In genomic region chr9:58157838-58158237, GRCm38 (mm10) we compare ENCODE assay signal across 9 mouse cellular contexts. TPM values are rescaled to one million over a fixed set of nuclear protein-coding genes. Genes with fewer than 3 reads are reported as not detected.
A peak's percentile ranks its signal among the peaks of the same experiment; 100 is the strongest.
DNase-seq lines count a peak whose midpoint lies in the region; ATAC-seq and TF ChIP-seq lines count a peak whose summit lies in the region.
"Had no signal": no experiment of that assay in that cellular context is flagged by ENCODE, and none has a peak within 500 bp of the region (broad histone marks: within the 10 kb centered on the region; RNA-seq: fewer than 3 reads in every experiment).

No protein-coding gene starts in this region.

- H3K27me3 ChIP-seq in kidney, postnatal 0 days (ENCODE audit: insufficient read depth, low read length), result no peaks in the 10 kb centered on the region
- 0 out of 2 replicates have a peak, but pooled peaks cover 5% of the 10 kb centered on the region for H3K27me3 ChIP-seq in embryonic facial prominence, embryonic 10.5 days (replicated peaks; ENCODE audit: low read depth, poor library complexity, severe bottlenecking)
- H3K27me3 ChIP-seq in hindbrain, embryonic 13.5 days, result peaks cover 10% of the 10 kb centered on the region; the same call in 1 of the 2 replicates
- no peaks in the 10 kb centered on the region for H3K27me3 ChIP-seq in neural tube, embryonic 11.5 days (ENCODE audit: control insufficient read depth, insufficient read depth, low read length)

- no peaks in the 10 kb centered on the region for H3K9me3 ChIP-seq in kidney, postnatal 0 days (replicated peaks; ENCODE audit: low read length)
- no peaks in the 10 kb centered on the region for H3K9me3 ChIP-seq in embryonic facial prominence, embryonic 10.5 days
- no peaks in the 10 kb centered on the region for H3K9me3 ChIP-seq in hindbrain, embryonic 13.5 days
- H3K9me3 ChIP-seq in neural tube, embryonic 11.5 days (ENCODE audit: control insufficient read depth, low read length), result no peaks in the 10 kb centered on the region

- intact Hi-C loops in left cerebral cortex, postnatal 36 days (cut with DNase I), result no loop called here

- peak overlapping the region; percentile 25; the same call in 1 of the 2 replicates for H3K4me3 ChIP-seq in kidney, postnatal 0 days (replicated peaks; ENCODE audit: low read depth, low read length)
- peak overlapping the region; percentile 45 for H3K4me3 ChIP-seq in embryonic facial prominence, embryonic 10.5 days
- no peak overlapping the region for H3K4me3 ChIP-seq in hindbrain, embryonic 13.5 days
- peak overlapping the region; percentile 19 for H3K4me3 ChIP-seq in neural tube, embryonic 11.5 days (ENCODE audit: low read depth, low read length)

- no peak for TF ChIP-seq CTCF in kidney, postnatal 0 days (IDR thresholded peaks at IDR 0.05; ENCODE audit: low read depth)

- peak overlapping the region; percentile 18; the same call in 1 of the 2 replicates for H3K9ac ChIP-seq in kidney, postnatal 0 days (ENCODE audit: low read depth, low read length)
- no peak overlapping the region for H3K9ac ChIP-seq in hindbrain, embryonic 13.5 days
- H3K9ac ChIP-seq in neural tube, embryonic 11.5 days (ENCODE audit: low read length), result peak overlapping the region; percentile 26; the same call in 1 of the 2 replicates

- H3K4me1 ChIP-seq in kidney, postnatal 0 days (replicated peaks; ENCODE audit: insufficient read depth, low read length), result 0 out of 2 replicates have a peak, but pooled peaks cover 4% of the 10 kb centered on the region
- peaks cover 67% of the 10 kb centered on the region for H3K4me1 ChIP-seq in embryonic facial prominence, embryonic 10.5 days
- H3K4me1 ChIP-seq in hindbrain, embryonic 13.5 days (replicated peaks), result peaks cover 38% of the 10 kb centered on the region
- H3K4me1 ChIP-seq in neural tube, embryonic 11.5 days (ENCODE audit: control insufficient read depth, insufficient read depth, low read length), result 0 out of 2 replicates have a peak, but pooled peaks cover 3% of the 10 kb centered on the region

- H3K27ac ChIP-seq in kidney, postnatal 0 days, result peak overlapping the region; percentile 87
- H3K27ac ChIP-seq in embryonic facial prominence, embryonic 10.5 days (replicated peaks), result peak overlapping the region; percentile 87
- peak overlapping the region; percentile 52 for H3K27ac ChIP-seq in hindbrain, embryonic 13.5 days
- 0 out of 2 replicates have a peak overlapping the region, but pooled peaks have one; percentile 37 for H3K27ac ChIP-seq in neural tube, embryonic 11.5 days (ENCODE audit: low read depth, low read length)

- no peaks in the 10 kb centered on the region for H3K36me3 ChIP-seq in kidney, postnatal 0 days (ENCODE audit: insufficient read depth, low read length)
- H3K36me3 ChIP-seq in embryonic facial prominence, embryonic 10.5 days (replicated peaks), result peaks cover 28% of the 10 kb centered on the region
- H3K36me3 ChIP-seq in hindbrain, embryonic 13.5 days, result no peaks in the 10 kb centered on the region
- H3K36me3 ChIP-seq in neural tube, embryonic 11.5 days (ENCODE audit: control insufficient read depth, insufficient read depth, low read length), result no peaks in the 10 kb centered on the region

- no peak for ATAC-seq in kidney, postnatal 0 days (replicated peaks; ENCODE audit: low FRiP score, low read depth)
- ATAC-seq in hindbrain, embryonic 13.5 days (ENCODE audit: low FRiP score), result no peak
- no peak for ATAC-seq in neural tube, embryonic 11.5 days (ENCODE audit: insufficient read depth, low FRiP score, low TSS enrichment)

- WGBS in kidney, postnatal 0 days, result 66% methylated on average over 13 of the region's 13 CpGs
- 85% methylated on average over 13 of the region's 13 CpGs for WGBS in embryonic facial prominence, embryonic 10.5 days
- WGBS in hindbrain, embryonic 13.5 days, result 81% methylated on average over 13 of the region's 13 CpGs
- WGBS in neural tube, embryonic 11.5 days, result 87% methylated on average over 13 of the region's 13 CpGs

- H3K4me2 ChIP-seq in kidney, postnatal 0 days (ENCODE audit: low read length), result peak overlapping the region; percentile 50
- H3K4me2 ChIP-seq in hindbrain, embryonic 13.5 days, result no peak overlapping the region
- H3K4me2 ChIP-seq in neural tube, embryonic 11.5 days (ENCODE audit: low read depth), result peak overlapping the region; percentile 23
- H3K4me2 ChIP-seq: midbrain, embryonic 11.5 days had no signal

- no peak for DNase-seq in kidney, postnatal 0 days (ENCODE audit: low spot score)
- no peak for DNase-seq in kidney, adult 11 months
- DNase-seq in embryonic facial prominence, embryonic 10.5 days (ENCODE audit: low spot score), result no peak
- no peak for DNase-seq in neural tube, embryonic 11.5 days (ENCODE audit: low spot score)
- no peak for DNase-seq in cerebellum, adult 11 months
- no peak for DNase-seq in left cerebral cortex, postnatal 36 days (ENCODE audit: low spot score in 2 of 2)
- DNase-seq: kidney, adult 18-20 months had no signal

RNA-seq across cellular contexts. Expression of gene Ccdc33, which starts 39.2 kb away (rescaled TPM):
- 0.09 and 0.13 TPM in 2 replicates for polyA plus RNA-seq in kidney, postnatal 0 days (2015; fragmentation: Nextera tagmentation; extraction: Ambion mirVana)
- polyA plus RNA-seq in embryonic facial prominence, embryonic 10.5 days (2016; fragmentation: Nextera tagmentation; extraction: Ambion mirVana), result 0.36 and 0.56 TPM in 2 replicates
- polyA plus RNA-seq in hindbrain, embryonic 13.5 days (2015; fragmentation: Nextera tagmentation; extraction: Ambion mirVana), result 0.81 and 0.91 TPM in 2 replicates
- 0.08 and 0.22 TPM in 2 replicates for polyA plus RNA-seq in neural tube, embryonic 11.5 days (2014; fragmentation: Nextera tagmentation; extraction: Ambion mirVana)
- 1 to 10 TPM in 1 of 2 experiments, under 1 TPM in 1; 0.49 to 1.1 TPM for total RNA-seq in left cerebral cortex, postnatal 36 days (2021)

RNA-seq across cellular contexts. Expression of gene Islr, which starts 46.3 kb away (rescaled TPM):
- 54.0 and 60.4 TPM in 2 replicates for polyA plus RNA-seq in kidney, postnatal 0 days (2015; fragmentation: Nextera tagmentation; extraction: Ambion mirVana)
- 13.8 and 18.2 TPM in 2 replicates for polyA plus RNA-seq in embryonic facial prominence, embryonic 10.5 days (2016; fragmentation: Nextera tagmentation; extraction: Ambion mirVana)
- polyA plus RNA-seq in hindbrain, embryonic 13.5 days (2015; fragmentation: Nextera tagmentation; extraction: Ambion mirVana), result 40.9 and 43.7 TPM in 2 replicates
- 31.2 and 31.5 TPM in 2 replicates for polyA plus RNA-seq in neural tube, embryonic 11.5 days (2014; fragmentation: Nextera tagmentation; extraction: Ambion mirVana)
- 10 to 100 TPM; 13.8 to 16.8 TPM for total RNA-seq in left cerebral cortex, postnatal 36 days (2021)

RNA-seq across cellular contexts. Expression of gene Islr2, which starts 46.3 kb away (rescaled TPM):
- polyA plus RNA-seq in kidney, postnatal 0 days (2015; fragmentation: Nextera tagmentation; extraction: Ambion mirVana), result 0.04 and 0.13 TPM in 2 replicates
- 1.5 and 2.2 TPM in 2 replicates for polyA plus RNA-seq in embryonic facial prominence, embryonic 10.5 days (2016; fragmentation: Nextera tagmentation; extraction: Ambion mirVana)
- polyA plus RNA-seq in hindbrain, embryonic 13.5 days (2015; fragmentation: Nextera tagmentation; extraction: Ambion mirVana), result 11.1 and 11.3 TPM in 2 replicates
- polyA plus RNA-seq in neural tube, embryonic 11.5 days (2014; fragmentation: Nextera tagmentation; extraction: Ambion mirVana), result 6.3 and 9.3 TPM in 2 replicates
- 10 to 100 TPM; 75.1 to 80.7 TPM for total RNA-seq in left cerebral cortex, postnatal 36 days (2021)

Comparison
In these comparisons a context has a peak if more than half of its experiments do, and no peak if none do; other contexts are left out.
1. H3K27ac ChIP-seq: peak in every context shown above with its lines; median percentile 87 in kidney, postnatal 0 days; 87 in embryonic facial prominence, embryonic 10.5 days; 52 in hindbrain, embryonic 13.5 days; 37 in neural tube, embryonic 11.5 days.